Mouse (Mus musculus): ENCODE results near the gene Ak1.

Gene Ak1

GRCm38 (mm10) chr2:32601417-32602065 lies 20.0 kb upstream of the Ak1 start:
- DNase-seq = peak; percentile 58

GRCm38 (mm10) chr2:32602600-32603054 lies 18.9 kb upstream of the Ak1 start:
- peak; percentile 95 for DNase-seq

- peak; percentile 51 for DNase-seq
Measured at GRCm38 (mm10) chr2:32604631-32605030, 16.9 kb upstream of the Ak1 start.

- peak; percentile 90 for DNase-seq
Measured at GRCm38 (mm10) chr2:32606161-32607142, 15.1 kb upstream of the Ak1 start.

- peak; percentile 50 for DNase-seq
Measured at GRCm38 (mm10) chr2:32607262-32607947, 14.2 kb upstream of the Ak1 start.

GRCm38 (mm10) chr2:32608141-32608777 lies 13.3 kb upstream of the Ak1 start:
- peak; percentile 36 for DNase-seq

- DNase-seq = no peak
Measured at GRCm38 (mm10) chr2:32608778-32609435, 12.7 kb upstream of the Ak1 start.

- peak; percentile 72 for DNase-seq
Measured at GRCm38 (mm10) chr2:32610610-32611229, 10.8 kb upstream of the Ak1 start.

GRCm38 (mm10) chr2:32612274-32612673 lies 9.3 kb upstream of the Ak1 start:
- DNase-seq = no peak

- DNase-seq = no peak
Measured at GRCm38 (mm10) chr2:32617109-32617508, 4.4 kb upstream of the Ak1 start.

- peak; percentile 61 for DNase-seq
Measured at GRCm38 (mm10) chr2:32617601-32618000, 4.0 kb upstream of the Ak1 start.

- DNase-seq = no peak
Measured at GRCm38 (mm10) chr2:32618051-32618450, 3.5 kb upstream of the Ak1 start.

GRCm38 (mm10) chr2:32620682-32621516 lies 659 bp upstream of the Ak1 start:
- DNase-seq = no peak

GRCm38 (mm10) chr2:32624111-32624748 lies 2.7 kb downstream of the Ak1 start:
- DNase-seq = no peak

GRCm38 (mm10) chr2:32625212-32625872 lies 3.8 kb downstream of the Ak1 start:
- no peak for DNase-seq

- no peak for DNase-seq
Measured at GRCm38 (mm10) chr2:32625873-32626694, 4.5 kb downstream of the Ak1 start.

GRCm38 (mm10) chr2:32627266-32628043 lies 5.9 kb downstream of the Ak1 start:
- DNase-seq = no peak

GRCm38 (mm10) chr2:32628044-32628550 lies 6.5 kb downstream of the Ak1 start:
- DNase-seq = no peak
